Mouse (Mus musculus) mouse embryonic stem cell (cell line): Measurements from ENCODE around the gene Col15a1.

Experiments
- in situ Hi-C, 2 experiments: fragments of 300-500 bp; cut with MboI; formaldehyde crosslinking; loops; 1 replicate in 1 of 2; 3 replicates in 1 of 2; pipeline ENCODE4 v1.14.3; 2019 to 2020; ENCODE audit warnings: low sequenced_read_pairs in 2 of 2, low pct_unique_long_range_greater_than_20kb in 1 of 2, mixed read lengths in 1 of 2; ENCODE audit not compliant: unreplicated experiment in 1 of 2

Col15a1 gene

GRCm38 (mm10) chr4:47322315-47322714 lies 114.4 kb downstream of the Col15a1 start:
- in situ Hi-C loops: no loop called here

DNA sequence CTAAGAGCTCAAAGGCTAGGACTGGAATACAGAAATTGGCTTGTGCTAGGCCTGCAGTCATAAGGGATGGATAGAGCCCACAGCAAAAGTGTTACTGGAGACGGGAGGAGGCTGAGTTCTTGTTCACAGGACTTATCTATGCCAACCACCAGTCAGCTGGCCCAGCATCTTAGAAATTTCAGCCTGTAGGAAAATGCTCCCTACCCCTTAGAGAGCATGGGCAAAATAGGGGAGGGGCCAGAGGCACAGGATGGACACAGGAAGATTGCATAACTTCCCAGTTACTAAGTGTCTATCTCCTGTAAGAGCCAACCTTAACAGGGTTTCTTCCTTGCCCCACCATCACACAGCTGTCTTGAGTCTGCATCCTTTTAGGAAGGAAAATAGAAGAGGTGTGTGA lies 116.2 kb downstream of the Col15a1 start:
- in situ Hi-C loops: no loop called here

DNA sequence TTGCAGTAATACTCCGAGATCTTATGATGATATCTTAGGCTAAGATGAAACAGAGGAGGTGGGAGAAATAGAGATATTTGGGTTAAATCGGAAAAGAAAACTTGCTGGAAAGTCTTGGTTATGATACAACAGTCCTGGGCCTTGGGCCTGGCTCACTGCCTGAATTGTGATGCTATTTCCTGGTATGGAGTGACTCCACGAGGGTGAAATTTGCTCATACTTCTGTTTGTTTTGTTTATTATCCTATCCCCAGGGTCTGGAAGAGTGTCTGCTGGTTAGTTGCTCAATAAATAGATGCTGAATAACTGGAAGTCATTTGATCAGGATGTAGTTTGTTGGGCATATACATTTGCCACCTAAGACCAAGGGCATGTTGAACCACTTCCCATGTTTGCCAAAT lies 119.8 kb downstream of the Col15a1 start:
- in situ Hi-C loops: no loop called here

DNA sequence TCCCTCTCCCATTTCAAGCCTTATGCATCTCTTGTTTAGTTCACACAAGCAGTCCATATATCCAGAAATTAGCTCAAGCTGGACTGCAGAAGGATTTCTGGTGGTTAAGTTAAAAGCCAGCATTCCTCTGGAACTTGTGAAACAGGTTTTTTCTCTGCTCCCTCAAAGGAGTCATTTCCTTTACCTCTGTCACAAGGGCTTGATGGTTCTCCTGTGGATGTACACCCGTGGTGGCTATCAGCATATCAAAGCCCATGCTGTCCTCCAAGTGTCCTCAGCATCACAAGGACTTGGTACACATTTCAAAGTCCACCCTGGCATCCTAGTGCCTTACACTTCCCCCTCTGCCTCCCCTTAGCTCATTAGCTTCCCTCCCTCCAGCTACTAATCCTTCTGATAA lies 121.3 kb downstream of the Col15a1 start:
- in situ Hi-C loops: no loop called here

- in situ Hi-C loops: no loop called here
These were observed 122.6 kb downstream of the Col15a1 start for GRCm38 (mm10) chr4:47330378-47331052.

- in situ Hi-C loops: no loop called here
These were observed 124.9 kb downstream of the Col15a1 start for GRCm38 (mm10) chr4:47332812-47333343.

DNA sequence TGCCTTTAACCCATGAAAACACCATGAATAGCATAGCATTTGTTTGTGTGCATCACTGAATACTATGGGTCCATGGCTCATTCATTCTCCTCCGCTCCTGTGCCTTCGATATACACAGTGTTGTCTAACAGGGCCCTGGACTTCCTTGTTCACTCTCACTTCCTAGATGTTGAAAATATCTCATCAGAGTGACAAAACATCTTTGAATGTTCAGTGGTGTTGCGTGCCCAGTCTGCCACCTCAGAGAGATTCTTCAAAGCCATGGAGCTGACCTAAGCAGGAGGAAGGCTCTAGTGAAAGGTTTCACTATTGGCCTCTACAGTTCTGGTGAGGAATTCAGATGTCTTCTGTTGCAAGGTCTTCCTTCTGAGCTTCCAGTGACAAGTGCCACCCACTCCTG lies 125.6 kb downstream of the Col15a1 start:
- in situ Hi-C loops: no loop called here

GRCm38 (mm10) chr4:47336941-47337600 lies 129.1 kb downstream of the Col15a1 start:
- in situ Hi-C loops: no loop called here

GRCm38 (mm10) chr4:47342632-47343031 lies 134.7 kb downstream of the Col15a1 start:
- in situ Hi-C loops: no loop called here

DNA sequence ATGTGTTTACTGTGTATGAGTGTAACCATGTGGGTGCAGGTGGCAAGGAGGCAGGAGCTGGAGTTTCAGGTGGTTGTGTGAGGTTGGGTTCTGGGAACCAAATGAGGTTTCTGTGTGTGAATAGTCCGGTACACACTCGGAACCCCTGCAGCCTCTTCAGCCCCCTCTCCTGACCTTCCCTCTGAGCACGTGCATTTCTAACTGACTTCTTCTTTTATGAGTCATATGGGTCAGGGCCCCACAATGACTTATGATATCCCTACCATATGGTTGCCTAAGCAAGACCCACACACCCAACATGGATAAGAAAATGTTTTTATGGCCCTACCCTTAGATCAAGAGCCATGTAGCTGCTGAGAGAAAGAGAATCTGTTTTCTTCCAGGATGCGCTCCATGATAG lies 139.1 kb downstream of the Col15a1 start:
- in situ Hi-C loops: no loop called here

DNA sequence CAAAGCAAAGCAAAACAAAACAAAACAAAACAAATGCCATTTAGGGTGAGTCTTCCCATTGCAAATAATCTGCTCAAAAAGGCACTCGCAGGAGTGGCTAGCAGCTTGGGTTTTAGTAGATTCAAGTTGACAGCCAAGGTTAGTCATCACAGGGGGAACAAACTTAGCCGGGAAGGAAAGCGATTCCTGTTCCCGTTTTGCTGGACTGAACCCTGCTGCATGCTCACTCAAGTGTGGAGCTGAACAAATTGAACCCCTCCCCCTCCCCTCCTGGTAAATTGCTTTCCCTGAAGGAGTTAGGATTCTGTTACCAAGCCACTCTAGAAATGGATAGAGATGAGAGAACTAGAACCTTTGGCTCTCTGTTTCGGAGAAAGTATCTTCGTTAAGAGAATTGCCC lies 141.8 kb downstream of the Col15a1 start:
- in situ Hi-C loops: no loop called here

DNA sequence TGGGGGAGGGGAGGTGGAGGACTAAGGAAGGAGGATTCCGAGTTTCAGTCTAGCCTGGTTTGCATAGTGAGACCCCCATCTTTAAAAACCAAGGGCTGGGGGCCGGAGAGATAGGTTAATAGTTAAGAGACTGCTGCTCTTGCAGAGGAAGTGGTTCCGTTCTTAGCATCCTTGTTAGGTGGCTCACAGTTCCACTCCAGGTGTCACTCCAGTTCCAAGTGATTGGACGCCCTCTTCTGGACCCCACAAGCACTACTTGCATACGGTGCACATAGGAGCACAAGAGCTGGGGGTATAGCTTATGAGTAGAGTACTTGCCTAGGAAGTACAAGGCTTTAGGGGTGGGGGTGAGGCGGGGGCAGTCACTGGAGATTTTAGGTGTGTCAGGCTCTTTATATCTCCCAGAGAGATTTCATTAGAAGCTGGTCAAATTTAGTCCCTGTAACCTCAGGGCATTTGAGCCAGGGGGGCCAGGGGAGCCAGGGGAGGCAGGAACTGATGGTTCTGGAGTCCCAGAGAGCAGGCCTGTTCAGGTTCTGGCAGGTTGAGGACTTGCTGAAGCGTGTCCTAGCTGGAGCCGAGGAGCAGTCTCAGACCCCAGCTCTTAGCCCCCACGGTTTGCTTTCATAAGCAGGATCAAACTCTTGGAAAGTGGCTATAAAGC lies 143.6 kb downstream of the Col15a1 start:
- in situ Hi-C loops: no loop called here

GRCm38 (mm10) chr4:47352061-47352661 lies 144.2 kb downstream of the Col15a1 start:
- in situ Hi-C loops: no loop called here

DNA sequence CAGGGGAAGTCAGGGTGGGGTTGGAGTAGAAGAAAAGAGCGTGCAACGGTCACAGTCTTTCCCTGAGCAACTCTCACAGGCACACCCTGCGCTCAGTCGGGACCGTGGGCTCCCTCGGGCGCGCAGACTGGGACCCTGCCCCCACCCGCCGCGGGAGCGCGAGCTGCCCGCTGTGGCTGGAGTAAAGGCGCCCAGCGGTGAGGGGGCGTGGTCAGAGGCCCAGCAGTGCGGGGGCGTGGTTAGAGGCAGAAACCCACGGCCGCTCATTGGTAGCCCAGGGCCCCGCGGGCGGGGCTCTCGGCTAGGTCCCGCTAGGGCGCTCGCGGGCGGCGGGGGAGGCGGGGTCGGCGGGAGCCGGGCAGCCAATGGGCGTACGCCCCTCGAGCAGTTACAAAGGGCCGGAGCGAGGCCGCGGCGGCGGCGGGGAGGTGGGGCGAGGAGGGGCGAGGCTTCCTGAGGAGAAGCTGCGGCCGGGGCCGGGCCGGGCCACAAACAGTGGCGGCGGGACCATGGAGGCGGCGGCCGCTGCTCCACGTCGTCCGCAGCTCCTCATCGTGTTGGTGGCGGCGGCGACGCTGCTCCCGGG lies 144.9 kb downstream of the Col15a1 start, which contains the start of gene Tgfbr1:
Gene Tgfbr1, plus strand, starts transcription at position 420 of the 586 bp plus-strand sequence.
- in situ Hi-C loops: no loop called here

GRCm38 (mm10) chr4:47353416-47354111 lies 145.6 kb downstream of the Col15a1 start:
- in situ Hi-C loops: no loop called here

- in situ Hi-C loops: no loop called here
These were observed 146.3 kb downstream of the Col15a1 start for GRCm38 (mm10) chr4:47354304-47354703.

DNA sequence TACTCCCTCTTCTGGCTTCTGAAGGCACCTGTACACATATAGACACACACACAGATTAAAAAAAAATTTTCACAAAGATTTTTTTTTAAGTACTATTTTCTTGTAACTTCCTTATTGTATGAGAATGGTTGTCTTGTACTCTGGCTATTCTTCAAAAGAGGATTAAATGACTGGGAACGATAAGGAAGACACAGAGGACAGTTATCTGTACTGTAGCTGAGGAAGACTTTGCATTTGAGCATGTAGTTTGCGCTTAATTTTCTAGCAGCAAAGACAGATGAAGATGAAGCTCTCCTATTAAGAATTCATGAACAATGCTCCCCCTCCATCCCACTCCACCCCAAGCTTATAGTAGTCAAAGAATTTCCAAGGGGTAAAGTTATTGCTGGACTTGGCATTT lies 154.7 kb downstream of the Col15a1 start:
- in situ Hi-C loops: no loop called here
